Mouse (Mus musculus) megakaryocyte-erythroid progenitor cell, adult 5-6 weeks (primary cell): ENCODE measurements around the gene Itsn1. TPM values are rescaled to one million over a fixed set of nuclear protein-coding genes. Genes with fewer than 3 reads are reported as not detected.

Source experiments
- ATAC-seq: replicated peaks from 2 replicates; pipeline ENCODE4 v1.8.0; 2016; ENCODE audit warnings: mild to moderate bottlenecking, inconsistent platforms; ENCODE audit not compliant: severe bottlenecking, poor library complexity, low FRiP score, low TSS enrichment
- total RNA-seq, 2 experiments: library from RNA; stranded (forward) in 1 of 2; stranded (reverse) in 1 of 2; fragments of 200-1000, 215-1000 nt in 1 of 2; fragments of >200 nt in 1 of 2; fragmentation: Nextera tagmentation in 1 of 2; gene quantifications; 2 replicates each; pipeline ENCODE4 v1.2.3; 2014 to 2017

The Itsn1 gene
- total RNA-seq, 2 experiments from 2014 or later = 24.0 to 28.4 TPM

DNA sequence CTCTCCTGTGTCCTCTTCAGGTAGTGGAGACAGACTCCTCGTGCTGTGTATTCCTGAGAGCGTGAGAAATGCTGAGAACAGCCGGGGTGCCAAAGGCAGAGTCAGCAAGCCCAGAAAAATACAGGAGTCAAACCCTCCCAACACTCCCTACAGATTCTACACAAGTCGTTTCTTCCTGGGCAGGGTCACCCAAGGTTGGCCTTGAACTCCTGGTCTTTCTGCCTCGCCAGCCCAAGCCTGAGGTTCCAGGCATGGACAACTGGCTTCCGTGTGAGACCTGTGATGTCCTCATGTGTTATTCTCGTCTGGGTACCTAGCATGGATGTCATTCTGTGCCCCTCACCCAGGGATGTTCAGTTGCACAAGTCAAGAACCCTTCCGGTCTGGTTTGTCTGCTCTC lies 193.9 kb downstream of the Itsn1 start:
- no peak for ATAC-seq

DNA sequence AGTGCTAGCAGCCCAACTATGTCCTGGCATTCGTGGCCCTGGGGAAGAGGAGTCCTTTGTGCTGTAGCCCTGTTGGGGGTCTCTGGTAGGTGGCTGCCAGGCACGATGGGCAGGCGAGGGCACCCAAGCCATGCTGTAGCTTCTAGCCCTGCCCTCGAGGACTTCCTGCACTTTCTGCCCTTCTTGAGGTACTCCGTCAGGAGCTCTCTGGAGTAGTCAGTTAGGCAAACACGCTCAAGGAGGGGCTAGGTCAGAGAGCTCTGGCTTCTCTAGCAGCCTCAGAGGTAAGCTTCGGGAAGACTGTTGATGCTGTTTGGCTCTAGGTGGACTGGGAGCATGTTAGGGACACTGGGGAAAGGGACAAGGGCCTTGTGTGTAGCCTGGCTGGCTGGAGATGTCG lies 195.3 kb downstream of the Itsn1 start:
- no peak for ATAC-seq

DNA sequence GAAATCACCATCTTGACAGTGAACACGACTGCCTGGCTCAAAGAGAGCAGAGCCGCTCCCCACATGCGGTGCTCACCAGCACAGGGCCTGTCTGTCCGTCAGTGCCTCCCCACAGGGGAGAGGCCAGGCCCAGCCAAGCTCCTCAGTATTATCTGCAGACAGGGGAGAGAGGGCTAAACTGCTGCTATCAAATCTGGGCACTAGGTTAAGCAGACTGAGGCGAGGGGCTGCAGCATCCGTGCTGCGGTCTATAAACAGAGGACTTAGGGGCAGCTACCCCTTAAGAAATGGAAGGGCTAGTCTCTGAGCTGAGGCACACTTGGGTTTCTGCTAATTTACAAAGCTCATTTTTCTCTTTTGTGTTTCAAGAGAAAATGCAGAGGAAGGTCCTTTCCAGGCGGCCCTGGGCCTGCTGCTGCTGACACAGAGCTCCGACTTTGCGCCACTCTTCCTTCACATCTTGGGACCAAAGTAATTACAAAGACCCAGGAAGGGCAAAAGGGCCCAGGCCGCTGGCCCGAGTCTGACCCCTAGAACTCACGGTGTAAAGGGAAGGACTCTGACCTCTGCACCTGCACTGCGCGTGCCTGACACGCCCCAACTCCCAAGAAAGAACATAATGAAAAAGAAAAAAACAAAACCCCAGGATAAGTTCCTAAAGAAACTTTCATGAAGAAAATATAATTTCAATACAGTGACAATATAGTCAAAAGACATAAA lies 199.0 kb downstream of the Itsn1 start:
- ATAC-seq = no peak

DNA sequence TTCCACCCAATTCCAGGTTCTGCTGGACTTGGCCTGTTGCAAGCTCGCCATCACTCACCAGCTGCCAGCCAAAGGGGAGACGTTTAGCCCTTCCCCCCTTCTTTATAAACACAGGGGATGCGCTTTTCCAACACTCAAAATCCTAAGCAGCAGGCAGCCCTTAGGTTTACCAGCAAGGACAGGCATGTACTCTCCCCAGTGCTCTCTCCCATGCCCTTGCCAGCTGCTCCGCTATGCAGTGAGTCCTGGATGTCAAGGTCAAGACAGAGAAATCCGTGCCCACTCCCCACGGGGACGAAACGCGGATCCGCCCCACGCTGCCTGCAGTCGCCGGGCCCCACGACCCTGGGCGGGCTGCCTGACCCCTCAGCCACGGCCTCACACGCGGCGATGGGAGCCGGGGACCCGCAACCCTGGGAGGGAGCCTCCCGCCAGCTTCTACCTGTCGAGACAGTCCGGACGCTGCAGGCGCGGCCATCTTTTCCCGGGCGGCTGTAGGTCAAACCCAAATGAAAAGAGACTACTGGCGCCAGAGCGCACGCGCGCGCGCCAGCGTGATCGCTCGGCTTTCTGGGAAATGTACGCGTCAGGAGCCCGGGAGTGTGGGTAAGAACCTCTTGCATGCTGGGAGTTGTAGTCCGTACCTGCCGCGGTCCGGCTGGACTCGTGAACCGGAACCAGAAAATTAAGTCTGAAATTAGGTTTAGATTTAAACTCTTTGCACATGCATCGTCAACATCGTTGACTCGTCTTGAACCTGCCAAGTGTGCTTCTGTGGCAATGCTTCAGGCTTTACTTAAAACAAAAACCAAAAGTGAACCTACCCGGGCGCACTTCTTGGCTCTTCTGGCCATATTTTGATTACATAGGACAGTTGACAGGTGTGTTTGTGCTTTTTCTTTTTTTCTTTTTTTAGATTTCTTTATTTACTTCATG lies 202.3 kb downstream of the Itsn1 start:
- ATAC-seq = peak; percentile 91

DNA sequence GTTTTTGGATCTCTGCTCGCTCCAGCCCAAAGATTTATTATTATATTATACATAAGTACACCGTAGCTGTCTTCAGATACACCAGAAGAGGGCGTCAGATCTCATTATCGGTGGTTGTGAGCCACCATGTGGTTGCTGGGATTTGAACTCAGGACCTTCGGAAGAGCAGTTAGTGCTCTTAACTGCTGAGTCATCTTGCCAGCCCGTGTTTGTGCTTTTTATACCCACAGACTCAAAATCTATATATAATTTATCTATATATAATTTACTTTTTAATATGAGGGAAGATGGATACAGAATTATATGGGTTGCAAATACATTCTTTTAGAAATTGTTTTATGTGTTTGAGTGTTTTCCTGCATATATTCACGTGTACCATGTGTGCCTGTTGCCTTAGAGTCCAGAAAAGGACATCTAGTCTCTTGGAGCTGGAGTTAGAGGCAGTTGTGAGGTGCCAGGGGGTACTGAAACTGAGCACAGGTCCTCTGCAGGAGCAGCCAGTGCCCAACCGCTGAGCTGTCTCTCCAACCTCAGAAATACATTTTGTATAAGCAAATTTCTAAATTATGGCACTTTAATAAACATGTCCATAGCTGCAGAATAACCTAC lies 203.1 kb downstream of the Itsn1 start:
- no peak for ATAC-seq

DNA sequence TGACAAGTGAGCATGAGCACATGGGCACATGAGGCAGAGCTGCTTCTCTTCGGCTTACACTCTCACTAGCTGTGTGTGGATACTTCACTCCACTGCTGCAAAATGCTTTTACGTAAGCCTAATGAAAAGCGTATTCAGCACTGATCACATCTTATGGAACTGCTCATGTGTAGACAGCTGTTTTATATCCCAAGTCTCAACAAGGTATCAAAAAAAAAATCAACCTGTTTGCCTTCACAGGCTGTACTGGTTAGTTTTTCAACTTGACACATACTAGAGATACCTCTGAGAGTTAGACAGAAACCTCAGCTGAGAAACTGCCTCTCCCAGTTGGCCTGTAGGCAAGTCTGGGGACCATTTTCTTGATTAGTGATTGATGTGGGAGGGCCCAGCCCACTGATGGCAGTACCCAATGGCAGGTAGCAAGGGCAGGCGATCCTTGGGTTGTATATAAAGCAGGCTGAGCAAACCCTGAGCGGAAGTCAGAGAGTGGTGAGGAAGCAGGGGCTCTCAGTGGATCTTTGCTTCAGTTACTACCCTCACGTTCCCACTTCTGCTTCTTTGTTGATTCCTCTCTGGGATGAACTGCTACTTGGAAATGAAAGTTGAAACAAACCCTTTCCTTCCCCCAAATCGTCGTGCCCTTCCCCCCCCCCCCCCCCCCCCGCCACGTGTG lies 203.9 kb downstream of the Itsn1 start:
- ATAC-seq = 0 out of 2 replicates have a peak, but pooled peaks have one; percentile 24

DNA sequence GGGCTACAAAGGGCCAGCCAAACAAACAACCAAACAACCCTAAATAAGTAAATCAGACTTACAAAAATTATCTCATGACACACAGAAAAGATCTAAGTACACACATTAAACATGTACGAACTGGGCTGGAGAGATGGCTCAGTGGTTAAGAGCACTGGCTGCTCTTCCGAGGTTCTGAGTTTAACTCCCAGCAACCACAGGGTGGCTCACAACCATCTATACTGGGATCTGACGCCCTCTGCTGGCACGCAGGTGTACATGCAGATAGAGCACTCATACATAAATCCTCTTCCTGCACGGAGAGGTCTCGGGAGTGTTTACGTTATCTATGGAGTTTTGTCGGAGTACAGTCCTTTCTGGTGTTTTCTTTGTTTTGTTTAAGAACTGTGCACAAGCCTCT lies 206.0 kb downstream of the Itsn1 start:
- no peak for ATAC-seq

DNA sequence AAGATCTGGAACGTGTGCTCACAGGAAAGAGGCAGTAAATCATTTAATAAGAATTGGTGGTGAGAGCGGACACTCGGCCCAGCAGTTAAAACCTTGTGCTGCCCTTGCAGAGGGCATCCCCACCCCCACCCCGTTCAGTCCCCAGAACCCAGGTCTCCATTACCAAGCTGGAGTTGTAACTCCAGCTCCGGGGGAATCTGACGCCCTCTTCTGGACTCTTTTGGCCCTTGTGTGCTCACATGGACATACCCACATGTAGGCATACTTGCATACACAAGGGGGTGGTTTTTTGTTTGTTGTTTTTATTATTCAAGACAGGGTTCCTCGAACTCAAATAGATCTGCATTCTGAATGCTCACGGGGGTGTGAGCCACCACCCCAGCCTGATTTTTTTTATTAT lies 206.6 kb downstream of the Itsn1 start:
- ATAC-seq = no peak

DNA sequence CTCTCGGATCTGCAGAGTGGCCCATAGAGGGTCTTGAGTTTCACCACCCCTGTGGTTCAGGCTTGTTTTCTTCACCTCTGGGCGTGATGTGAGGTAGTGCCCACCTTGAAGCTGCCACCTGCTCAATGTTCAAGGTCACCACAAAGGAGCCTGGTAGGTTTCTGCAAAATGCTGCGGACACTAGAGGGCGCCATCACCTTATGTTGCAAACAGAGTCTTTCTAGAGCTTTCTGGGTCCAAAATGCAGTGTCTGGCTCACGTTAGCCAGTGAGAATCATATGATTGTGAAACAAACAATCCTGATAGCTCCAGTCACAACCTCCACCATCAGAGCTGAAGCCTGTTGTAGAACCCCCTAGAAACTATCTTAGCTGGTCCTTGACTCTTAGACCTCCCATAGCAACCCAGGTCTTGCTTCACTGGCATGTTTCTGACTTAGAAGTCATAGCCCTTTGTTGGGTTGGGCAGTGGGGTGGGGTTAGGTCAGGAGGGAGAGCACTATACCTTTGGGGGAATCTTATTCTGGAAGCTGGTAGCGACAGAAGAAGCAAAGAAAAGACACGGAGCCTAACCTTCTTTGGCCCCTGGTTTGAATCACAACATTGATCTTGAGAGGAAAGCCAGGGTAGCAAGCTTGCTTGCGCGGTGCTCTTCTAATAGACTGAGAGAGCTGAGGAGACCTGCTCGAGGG lies 207.4 kb downstream of the Itsn1 start:
- peak; percentile 46 for ATAC-seq

DNA sequence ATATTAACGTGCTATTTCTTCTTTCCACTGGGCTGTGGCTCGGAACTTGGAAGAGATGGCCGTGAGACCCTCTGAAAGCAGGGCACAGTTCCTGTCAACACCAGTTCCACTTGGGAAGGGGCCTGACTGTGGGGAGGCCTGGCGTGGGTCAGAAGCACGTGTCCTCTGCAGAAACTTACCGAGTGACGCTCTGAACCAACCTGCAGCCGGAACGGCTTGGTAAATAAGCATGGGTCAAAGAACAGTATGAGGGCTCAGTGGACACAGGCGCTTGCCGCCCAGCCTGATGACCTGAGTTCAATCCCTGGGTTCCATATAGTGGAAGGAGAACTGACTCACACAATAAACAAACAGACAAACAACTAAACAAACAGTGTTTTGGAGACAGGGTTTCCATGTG lies 208.2 kb downstream of the Itsn1 start:
- no peak for ATAC-seq

DNA sequence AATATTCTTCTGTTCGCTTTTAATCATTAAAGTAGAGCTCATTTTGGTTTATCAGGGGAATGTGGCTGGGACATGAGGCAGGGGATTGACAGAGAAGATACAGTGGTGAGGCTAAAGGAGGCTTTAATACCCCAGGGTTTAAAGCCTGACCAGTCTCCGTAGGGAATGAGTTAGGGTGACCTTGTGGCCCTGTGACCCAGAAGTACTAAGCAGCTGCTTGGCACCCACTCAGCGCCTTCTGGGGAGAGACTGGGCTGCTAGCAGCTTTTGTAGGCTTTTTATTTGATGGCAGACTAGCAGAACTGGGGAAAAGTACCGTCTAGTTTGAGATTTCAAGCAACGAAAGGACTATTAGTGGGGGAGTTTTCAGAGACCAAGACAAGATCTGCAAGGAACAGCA lies 209.1 kb downstream of the Itsn1 start:
- no peak for ATAC-seq

DNA sequence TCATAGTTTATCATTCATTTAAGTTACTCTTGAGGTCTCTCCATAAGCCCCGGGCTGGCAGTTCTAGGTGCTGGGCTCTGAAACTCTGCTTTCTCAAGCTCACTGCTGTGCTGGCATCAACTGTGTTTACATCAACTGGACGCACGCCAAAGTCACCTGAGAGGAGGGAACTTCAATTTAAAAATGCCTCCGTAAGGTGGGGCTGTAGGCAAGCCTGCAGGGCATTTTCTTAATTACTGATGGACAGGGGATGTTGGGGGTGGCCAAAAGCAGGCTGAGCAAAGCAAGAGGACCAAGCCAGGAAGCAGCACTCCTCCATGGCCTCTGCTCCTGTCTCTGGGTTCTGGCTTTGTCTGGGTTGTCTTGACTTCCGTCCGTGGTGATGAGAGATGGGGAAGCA lies 211.6 kb downstream of the Itsn1 start:
- ATAC-seq = no peak

DNA sequence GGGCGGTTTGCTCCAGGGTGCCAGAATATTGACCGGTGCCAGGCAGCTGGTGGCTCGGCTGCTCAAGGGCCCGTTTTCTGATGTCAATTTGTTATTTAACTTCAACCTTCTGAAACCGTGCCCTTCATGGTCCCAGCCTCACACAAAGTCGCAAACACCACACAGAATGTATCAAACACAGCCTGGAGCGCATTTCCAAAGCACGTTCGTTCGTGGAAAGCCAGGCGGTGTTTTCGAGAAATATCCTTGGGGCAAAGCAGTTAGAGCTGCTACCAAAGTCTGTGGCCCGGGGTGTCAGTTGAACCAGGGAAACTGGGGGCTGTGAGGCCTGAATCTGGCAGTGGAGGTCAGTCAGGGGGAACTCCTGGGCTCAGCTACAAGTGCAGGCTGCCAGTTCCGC lies 213.1 kb downstream of the Itsn1 start:
- ATAC-seq = no peak

DNA sequence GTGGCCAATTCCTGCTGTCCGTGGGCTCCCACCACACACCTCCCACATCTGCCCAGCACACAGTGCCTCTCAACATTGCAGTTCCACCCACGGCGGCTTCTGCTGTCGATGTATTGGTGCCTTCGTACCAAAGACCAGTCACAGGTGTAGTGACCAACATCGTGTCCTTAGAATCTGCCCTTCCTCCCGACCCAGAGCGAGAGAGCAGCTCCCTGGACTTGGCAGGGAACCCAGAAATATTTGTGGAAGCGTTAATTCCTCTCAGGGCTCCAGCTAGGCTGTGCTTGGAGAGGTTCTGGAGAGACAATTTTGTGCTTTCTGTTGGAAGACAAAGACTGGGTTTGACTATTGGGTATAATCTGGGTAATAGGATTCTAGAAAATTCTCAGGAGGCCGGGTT lies 217.2 kb downstream of the Itsn1 start:
- ATAC-seq = no peak

DNA sequence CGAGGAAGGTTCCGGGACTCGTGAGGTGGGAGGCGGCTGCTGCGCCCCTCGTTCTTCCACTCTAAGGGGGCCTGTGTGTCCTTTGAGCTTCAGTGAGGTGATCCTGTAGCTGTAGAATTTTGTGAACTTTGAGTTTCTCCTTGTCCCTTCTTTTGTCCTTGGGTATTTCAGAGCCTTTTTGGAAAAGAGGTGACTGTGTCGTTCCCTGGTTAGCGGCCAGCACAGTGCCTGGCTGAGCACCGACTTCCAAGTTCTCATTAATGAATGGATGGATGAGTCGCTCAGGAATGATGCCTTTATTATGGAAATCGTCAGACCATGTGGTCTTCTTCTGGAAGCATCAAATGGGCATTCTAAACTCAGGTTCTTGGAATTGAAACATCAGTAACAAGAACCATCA lies 218.0 kb downstream of the Itsn1 start:
- ATAC-seq = no peak

DNA sequence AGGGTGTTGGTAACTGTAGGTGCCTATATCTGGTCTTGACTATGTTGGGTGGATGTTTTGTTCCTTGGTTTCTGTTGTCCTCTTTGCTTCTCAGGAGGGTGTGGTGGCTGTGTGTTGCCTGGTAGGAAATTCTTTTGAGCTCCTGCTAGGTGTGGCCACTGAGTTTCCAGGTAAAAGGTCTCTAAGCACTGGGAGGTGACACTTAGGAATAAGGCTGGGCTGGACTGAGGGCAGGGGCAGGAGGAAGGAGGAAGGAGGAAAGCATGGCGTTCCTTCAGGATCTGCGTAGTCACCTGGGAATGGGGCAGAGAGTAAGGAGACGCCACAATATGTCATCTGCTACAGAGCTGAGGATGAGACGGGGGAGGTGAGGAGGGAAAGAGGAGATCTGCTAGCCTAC lies 224.9 kb downstream of the Itsn1 start:
- ATAC-seq = no peak

DNA sequence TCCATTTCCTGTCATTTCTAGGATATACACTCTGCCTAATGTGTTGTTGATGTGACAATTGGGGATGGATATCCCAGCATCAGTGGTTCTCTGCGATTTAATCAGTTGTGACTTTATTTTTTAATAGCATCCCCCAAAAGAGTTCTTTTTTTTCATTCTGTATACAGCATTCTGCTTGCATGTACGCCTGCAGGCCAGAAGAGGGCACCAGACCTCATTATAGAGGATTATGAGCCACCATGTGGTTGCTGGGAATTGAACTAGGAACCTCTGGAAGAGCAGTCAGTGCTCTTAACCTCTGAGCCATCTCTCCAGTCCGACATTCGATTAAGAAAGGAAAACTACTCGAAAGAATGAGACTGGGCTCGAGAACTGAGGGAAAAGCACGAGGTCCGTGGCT lies 225.7 kb downstream of the Itsn1 start:
- ATAC-seq = no peak

DNA sequence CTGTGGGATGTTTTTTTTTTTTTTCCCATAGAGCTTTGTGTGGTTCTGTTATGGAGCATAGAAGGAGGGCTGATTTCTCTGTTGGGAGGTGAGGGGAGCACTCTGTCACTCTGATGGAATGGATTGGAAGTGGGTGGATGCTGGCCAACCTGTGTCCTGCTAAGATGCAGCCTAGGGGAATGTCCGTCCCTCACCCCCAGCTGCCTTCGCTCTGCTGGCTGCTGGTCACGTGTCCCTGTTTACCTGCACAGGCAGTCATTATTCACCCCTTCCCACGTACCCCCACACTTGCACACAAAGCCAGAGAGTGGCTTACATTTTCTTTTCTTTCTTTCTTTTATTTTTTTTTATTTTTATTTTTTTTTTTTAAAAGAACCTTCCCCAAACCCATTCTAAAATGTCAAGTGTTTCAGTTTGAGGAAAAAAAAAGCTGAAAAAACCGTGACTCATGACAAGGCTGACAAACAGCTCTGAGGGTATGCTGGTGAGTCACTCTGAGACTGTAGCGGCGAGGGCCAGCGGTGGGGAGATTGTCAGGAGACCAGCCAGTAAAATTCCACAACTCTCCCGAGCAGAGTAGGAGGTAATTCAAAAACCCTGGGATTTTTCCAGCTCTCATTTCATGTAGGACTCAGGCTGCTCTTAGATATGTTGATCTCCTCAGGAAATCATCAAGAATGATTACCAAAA lies 233.3 kb downstream of the Itsn1 start:
- ATAC-seq = no peak
